Mouse (Mus musculus) c-Kit-negative CD71-positive TER-119-positive erythroid progenitor cells, embryonic 14.5 days (primary cell): Measurements from ENCODE around the gene Unkl.

ENCODE experiments used
- DNase-seq: peaks from one replicate; pipeline ENCODE4 v3.0.0-alpha.2; 2013; ENCODE audit warnings: low read depth, low spot score

Unkl gene

GRCm38 (mm10) chr17:25253760-25254159, 65.6 kb downstream of the Unkl start:
- DNase-seq: no peak

- no peak for DNase-seq
Observed at GRCm38 (mm10) chr17:25255110-25255509, 66.9 kb downstream of the Unkl start.

GRCm38 (mm10) chr17:25256140-25256754, 68.0 kb downstream of the Unkl start, which contains the start of gene Baiap3:
Baiap3 (minus strand) TSS chr17:25256364.
- no peak for DNase-seq

- no peak for DNase-seq
Observed at GRCm38 (mm10) chr17:25257804-25258261, 69.6 kb downstream of the Unkl start.

GRCm38 (mm10) chr17:25264453-25264852, 76.3 kb downstream of the Unkl start:
- DNase-seq: no peak

- DNase-seq: no peak
Observed at GRCm38 (mm10) chr17:25270795-25271335, 82.7 kb downstream of the Unkl start.

- peak; percentile 52 for DNase-seq
Observed at GRCm38 (mm10) chr17:25272326-25272725, 84.1 kb downstream of the Unkl start.

GRCm38 (mm10) chr17:25272951-25273705, 84.9 kb downstream of the Unkl start:
- DNase-seq: peak; percentile 45

GRCm38 (mm10) chr17:25273706-25274501, 85.7 kb downstream of the Unkl start:
- peak; percentile 98 for DNase-seq

GRCm38 (mm10) chr17:25274571-25275346, 86.6 kb downstream of the Unkl start, which contains the start of gene Ube2i:
Ube2i (minus strand) TSS chr17:25274622.
- DNase-seq: no peak

- no peak for DNase-seq
Observed at GRCm38 (mm10) chr17:25275833-25276232, 87.6 kb downstream of the Unkl start.

GRCm38 (mm10) chr17:25282133-25282532, 93.9 kb downstream of the Unkl start:
- DNase-seq: peak; percentile 52
